Mouse (Mus musculus) cerebellum, adult 2 months (tissue): ENCODE measurements around the gene Nipsnap3b. TPM values are rescaled to one million over a fixed set of nuclear protein-coding genes. Genes with fewer than 3 reads are reported as not detected.

Source experiments
- DNase-seq, 2 experiments: peaks; one replicate each; pipeline ENCODE4 v3.0.0; 2021
- H3K27ac ChIP-seq: fragments of 200-500 bp; 2 replicates; pipeline ENCODE4 v1.5.1; 2012; ENCODE audit warnings: low read length, control low read depth, inconsistent platforms; ENCODE audit not compliant: insufficient read depth
- H3K27me3 ChIP-seq: fragments of 200-500 bp; 2 replicates; pipeline ENCODE4 v1.6.1; 2012; ENCODE audit warnings: inconsistent platforms, mild to moderate bottlenecking, low read length, moderate library complexity; ENCODE audit not compliant: control insufficient read depth, insufficient read depth
- H3K4me1 ChIP-seq: fragments of 200-500 bp; 2 replicates; pipeline ENCODE4 v1.6.1; 2011; ENCODE audit warnings: low read length; ENCODE audit not compliant: control insufficient read depth, insufficient read depth
- H3K4me3 ChIP-seq: fragments of 200-500 bp; replicated peaks from 2 replicates; pipeline ENCODE3; 2011; ENCODE audit warnings: mild to moderate bottlenecking, low read depth, low read length, control low read depth; ENCODE audit not compliant: insufficient read depth
- CTCF ChIP-seq: fragments of 200-500 bp; IDR thresholded peaks from 2 replicates; pipeline ENCODE4 v1.5.1; 2011; ENCODE audit warnings: low read depth, mild to moderate bottlenecking, control low read depth, low read length, moderate library complexity, borderline replicate concordance; ENCODE audit not compliant: insufficient read depth
- POLR2A ChIP-seq: fragments of 200-500 bp; IDR thresholded peaks from 2 replicates; pipeline ENCODE4 v1.6.1; 2011; ENCODE audit warnings: low read length, control low read depth, borderline replicate concordance; ENCODE audit not compliant: insufficient read depth
- WGBS: fragments of 180-500 bp; shearing (Covaris S2); methylation state at CpG from one replicate; pipeline ENCODE4 v1.1.7; 2018; 5-methylcytosine and 5-hydroxymethylcytosine counted together
- polyA plus RNA-seq: library from polyadenylated mRNA; depleted of rRNA; stranded (reverse); fragments of >200 nt; gene quantifications from 2 replicates; pipeline ENCODE4 v1.2.3, GENCODE M21; 2012; rRNA removed

Gene Nipsnap3b
- polyA plus RNA-seq, 1 experiment, result 12.8 TPM

- 25% methylated on average over 8 of the region's 8 CpGs for WGBS
- no peak overlapping the region for H3K4me3 ChIP-seq
- H3K27ac ChIP-seq, result no peak overlapping the region
- DNase-seq, result no peak
- H3K4me1 ChIP-seq, result no peaks in the 10 kb centered on the region
- no peaks in the 10 kb centered on the region for H3K27me3 ChIP-seq
- TF ChIP-seq CTCF, result no peak
- TF ChIP-seq POLR2A, result no peak
Measured at GRCm38 (mm10) chr4:53043819-53044218, 32.1 kb downstream of the Nipsnap3b start.

DNA sequence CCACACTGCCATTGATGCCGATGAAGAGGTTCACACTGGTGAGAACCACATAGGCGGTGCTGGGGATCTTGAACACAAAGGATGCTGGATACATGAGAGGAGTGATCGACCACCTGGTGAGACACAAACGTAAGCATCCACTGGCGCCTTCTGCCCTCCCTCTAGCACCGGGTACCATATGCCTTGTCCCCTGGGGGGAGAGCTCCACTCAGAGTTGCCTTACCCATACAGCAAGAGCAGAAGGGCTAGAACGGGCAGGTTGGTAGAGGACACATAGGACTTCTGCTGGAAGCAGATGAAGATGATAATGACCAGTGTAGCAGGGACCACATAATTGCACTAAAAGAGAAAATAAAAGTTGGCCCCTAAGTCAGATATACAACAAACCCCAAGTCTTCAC is 34.1 kb downstream of the Nipsnap3b start:
- Histone ChIP-seq H3K4me1 (no peaks in the 10 kb centered on the region), H3K27ac (no peak overlapping the region), H3K27me3 (no peaks in the 10 kb centered on the region), H3K4me3 (no peak overlapping the region)
- 65% methylated on average over 7 of the region's 7 CpGs for WGBS
- TF ChIP-seq POLR2A (no peak), CTCF (no peak)
- no peak for DNase-seq

DNA sequence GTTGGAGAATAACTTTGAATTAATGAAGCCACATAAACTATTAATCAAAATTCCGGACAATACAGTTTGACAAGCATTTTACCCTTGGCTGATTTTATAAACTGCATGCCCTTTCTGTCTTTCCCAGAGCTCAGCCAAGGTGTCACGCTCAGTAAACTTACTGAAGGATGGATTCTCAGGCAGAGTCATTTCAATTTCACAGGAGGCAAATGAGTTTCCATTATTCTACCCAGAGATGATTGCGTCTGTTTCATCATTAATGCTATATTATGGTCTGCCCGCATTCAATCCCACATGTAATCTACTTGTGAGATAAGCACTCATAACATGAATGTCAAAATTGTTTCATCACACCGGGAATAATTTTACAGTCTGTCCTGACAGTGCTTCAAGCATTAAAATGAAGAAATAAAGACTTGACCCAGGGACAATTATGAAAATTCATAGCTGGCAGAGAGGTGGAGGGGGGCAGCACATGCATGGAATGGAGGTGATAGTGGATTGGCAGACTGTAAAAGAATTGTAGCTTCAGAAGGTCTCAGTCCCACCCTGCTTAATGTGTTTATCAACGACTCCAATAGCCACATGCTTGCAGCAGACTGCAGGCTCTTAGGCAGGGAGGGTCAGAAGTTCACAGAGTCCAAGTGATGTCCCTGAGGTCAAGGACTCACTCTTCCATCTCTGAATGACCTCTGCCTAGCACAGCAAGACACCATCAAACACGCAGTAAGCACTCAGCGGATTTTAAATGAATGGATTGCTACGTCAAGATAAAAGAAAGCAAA is 34.8 kb downstream of the Nipsnap3b start:
- Histone ChIP-seq H3K4me1 (no peaks in the 10 kb centered on the region), H3K27ac (no peak overlapping the region), H3K27me3 (no peaks in the 10 kb centered on the region), H3K4me3 (no peak overlapping the region)
- TF ChIP-seq CTCF (no peak), POLR2A (no peak)
- WGBS, result 69% methylated on average over 9 of the region's 9 CpGs
- no peak for DNase-seq

- no peaks in the 10 kb centered on the region for H3K27me3 ChIP-seq
- no peak overlapping the region for H3K4me3 ChIP-seq
- no peak for TF ChIP-seq CTCF
- TF ChIP-seq POLR2A, result no peak
- H3K4me1 ChIP-seq, result no peaks in the 10 kb centered on the region
- H3K27ac ChIP-seq, result no peak overlapping the region
- WGBS, result 33% methylated on average over 7 of the region's 7 CpGs
- peak; percentile 12 to 38 for DNase-seq
Measured at GRCm38 (mm10) chr4:53062301-53063008, 50.8 kb downstream of the Nipsnap3b start.

Other genes starting within 250 kb of the Nipsnap3b start
- gene Olfr275, start 197.3 kb upstream of the Nipsnap3b start, polyA plus RNA-seq, result not detected in 2 replicates
- gene Olfr273, start 152.6 kb upstream of the Nipsnap3b start, polyA plus RNA-seq, result not detected in 2 replicates
- gene Olfr272, start 92.7 kb upstream of the Nipsnap3b start, polyA plus RNA-seq, result not detected in 2 replicates
- not detected in 2 replicates for gene Olfr270, start 47.3 kb upstream of the Nipsnap3b start, polyA plus RNA-seq
- not detected in 2 replicates for gene Nipsnap3a, start 22.6 kb upstream of the Nipsnap3b start, polyA plus RNA-seq
- gene Abca1, start 148.0 kb downstream of the Nipsnap3b start, polyA plus RNA-seq, result 10.0 and 10.6 TPM in 2 replicates